Mouse (Mus musculus): ENCODE results near the gene Slc7a4. TPM values are rescaled to one million over a fixed set of nuclear protein-coding genes. Genes with fewer than 3 reads are reported as not detected.

Gene Slc7a4
- total and polyA plus RNA-seq, 3 experiments, result 1.3 TPM; not detected in 2

DNA sequence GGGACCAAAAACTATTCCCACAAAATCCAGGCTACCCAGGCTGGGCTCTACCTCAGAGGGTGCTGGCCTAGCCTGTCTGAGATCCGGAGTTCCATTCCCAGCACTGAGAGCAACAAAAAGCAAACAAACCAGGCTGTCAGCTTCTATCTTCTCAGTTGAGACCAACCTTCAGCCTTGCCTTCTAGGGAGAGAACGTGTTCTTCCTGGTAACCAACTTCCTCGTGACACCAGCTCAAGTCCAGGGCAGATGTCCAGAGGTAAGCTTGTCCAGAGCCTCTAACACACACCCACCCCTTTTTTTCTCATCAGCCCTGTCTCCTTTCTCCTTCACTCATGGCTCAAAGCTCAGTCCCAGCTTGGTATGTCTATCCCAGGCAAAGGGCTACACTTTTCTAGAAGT is 18.2 kb downstream of the Slc7a4 start:
- no peak overlapping the region for H3K27ac ChIP-seq (ENCODE audit: insufficient read depth, low read depth)
- no peaks in the 10 kb centered on the region; a peak in 1 of 4 replicates for H3K4me1 ChIP-seq (ENCODE audit: control insufficient read depth in 1 of 2, insufficient read depth in 2 of 2)
- no peak for DNase-seq (ENCODE audit: extremely low read depth)
- peaks cover 91% of the 10 kb centered on the region for H3K27me3 ChIP-seq (replicated peaks)
- TF ChIP-seq PAX5 (IDR thresholded peaks at IDR 0.05; ENCODE audit: low read length) (no peak), RCOR1 (conservative IDR thresholded peaks at IDR 0.05; ENCODE audit: low read depth, low read length) (no peak), MYC (IDR thresholded peaks at IDR 0.05; ENCODE audit: low read depth, low read length) (no peak), ELF1 (IDR thresholded peaks at IDR 0.05; ENCODE audit: low read depth, low read length) (no peak), JUN (IDR thresholded peaks at IDR 0.05; ENCODE audit: insufficient read depth, low read depth, low read length) (no peak), HCFC1 (IDR thresholded peaks at IDR 0.05; ENCODE audit: low read depth, low read length) (no peak), MXI1 (IDR thresholded peaks at IDR 0.05; ENCODE audit: low read depth, low read length) (no peak), BHLHE40 (IDR thresholded peaks at IDR 0.05; ENCODE audit: low read depth, low read length) (no peak), USF2 (conservative IDR thresholded peaks at IDR 0.05; ENCODE audit: low read depth, low read length) (no peak), USF1 (IDR thresholded peaks at IDR 0.05; ENCODE audit: low read depth, low read length) (no peak)
- H3K4me2 ChIP-seq (ENCODE audit: insufficient read depth, low read depth, poor library complexity, severe bottlenecking), result no peak overlapping the region
- H3K79me2 ChIP-seq (replicated peaks; ENCODE audit: control insufficient read depth, extremely low read depth, insufficient read depth, poor library complexity, severe bottlenecking), result no peaks in the 10 kb centered on the region
- no peak overlapping the region for H3K4me3 ChIP-seq (replicated peaks in 1 of 3; ENCODE audit: low read depth in 2 of 3, low read length in 2 of 3, poor library complexity in 1 of 3)
- no peak overlapping the region for H3K9ac ChIP-seq (ENCODE audit: insufficient read depth, low read depth)
- dilution Hi-C loops (cut with MboI; ENCODE audit: extremely low pct_ligation_motif_present, extremely low pct_unique_long_range_greater_than_20kb, low sequenced_read_pairs) (no loop called here), in situ Hi-C loops (cut with MboI; ENCODE audit: low pct_ligation_motif_present, low pct_unique_long_range_greater_than_20kb, low sequenced_read_pairs) (no loop called here)
- H3K36me3 ChIP-seq (replicated peaks in 1 of 2; ENCODE audit: control insufficient read depth in 1 of 2, insufficient read depth in 1 of 2, low read length in 1 of 2), result no peaks in the 10 kb centered on the region
- no peaks in the 10 kb centered on the region for H3K9me3 ChIP-seq (replicated peaks; ENCODE audit: low read length)

DNA sequence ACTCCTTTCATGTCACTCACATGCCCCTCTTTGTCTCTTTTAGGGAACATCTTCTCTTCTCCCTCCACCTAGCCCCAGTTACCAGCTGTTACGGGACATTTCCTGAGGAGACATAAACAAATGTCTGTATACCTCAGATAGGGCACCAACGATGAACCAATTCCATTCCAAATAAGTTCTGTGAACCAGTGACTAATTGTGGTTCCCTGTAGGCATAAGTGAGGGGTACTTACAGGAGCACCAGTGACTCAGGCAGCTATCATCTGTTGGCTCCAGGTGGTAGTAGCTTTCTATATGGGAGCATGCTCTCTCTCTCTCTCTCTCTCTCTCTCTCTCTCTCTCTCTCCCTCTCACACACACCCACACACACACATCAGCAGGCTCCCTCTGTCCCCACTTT is 18.8 kb downstream of the Slc7a4 start:
- in situ Hi-C loops (cut with MboI; ENCODE audit: low pct_ligation_motif_present, low pct_unique_long_range_greater_than_20kb, low sequenced_read_pairs) (no loop called here), dilution Hi-C loops (cut with MboI; ENCODE audit: extremely low pct_ligation_motif_present, extremely low pct_unique_long_range_greater_than_20kb, low sequenced_read_pairs) (no loop called here)
- Histone ChIP-seq H3K4me3 (replicated peaks in 1 of 3; ENCODE audit: low read depth in 2 of 3, low read length in 2 of 3, poor library complexity in 1 of 3) (no peak overlapping the region), H3K79me2 (replicated peaks; ENCODE audit: control insufficient read depth, extremely low read depth, insufficient read depth, poor library complexity, severe bottlenecking) (no peaks in the 10 kb centered on the region), H3K27me3 (replicated peaks) (peaks cover 91% of the 10 kb centered on the region), H3K9me3 (replicated peaks; ENCODE audit: low read length) (no peaks in the 10 kb centered on the region), H3K4me2 (ENCODE audit: insufficient read depth, low read depth, poor library complexity, severe bottlenecking) (no peak overlapping the region), H3K36me3 (replicated peaks in 1 of 2; ENCODE audit: control insufficient read depth in 1 of 2, insufficient read depth in 1 of 2, low read length in 1 of 2) (no peaks in the 10 kb centered on the region), H3K4me1 (ENCODE audit: control insufficient read depth in 1 of 2, insufficient read depth in 2 of 2) (no peaks in the 10 kb centered on the region; a peak in 1 of 4 replicates), H3K27ac (ENCODE audit: insufficient read depth, low read depth) (no peak overlapping the region), H3K9ac (ENCODE audit: insufficient read depth, low read depth) (no peak overlapping the region)
- no peak for TF ChIP-seq E2F4 (IDR thresholded peaks at IDR 0.05; ENCODE audit: insufficient replicate concordance, low read depth, low read length)
- no peak for DNase-seq (ENCODE audit: extremely low read depth)

DNA sequence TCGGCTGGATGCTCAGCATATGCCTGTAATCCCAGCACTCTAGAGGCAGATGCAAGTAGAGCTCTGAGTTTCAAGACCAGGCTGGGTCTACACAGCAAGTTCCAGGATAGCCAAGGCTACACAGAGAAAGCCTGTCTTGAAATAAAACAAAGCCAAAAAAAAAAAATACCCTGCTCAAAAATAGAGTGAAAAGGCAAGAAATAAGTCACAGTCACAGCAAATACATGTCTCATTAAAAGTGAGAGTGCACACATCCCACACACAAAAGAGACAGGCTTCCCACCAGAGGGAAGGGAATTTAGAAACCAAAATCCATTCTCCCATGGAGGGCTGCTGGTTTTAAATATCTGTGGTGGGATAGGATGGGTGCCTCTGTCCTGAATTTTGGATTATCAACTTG is 19.4 kb downstream of the Slc7a4 start:
- no peak for DNase-seq (ENCODE audit: extremely low read depth)
- Histone ChIP-seq H3K4me2 (ENCODE audit: insufficient read depth, low read depth, poor library complexity, severe bottlenecking) (no peak overlapping the region), H3K27me3 (replicated peaks) (peaks cover 92% of the 10 kb centered on the region), H3K4me1 (ENCODE audit: control insufficient read depth in 1 of 2, insufficient read depth in 2 of 2) (peaks cover 3% of the 10 kb centered on the region in 2 experiments; a peak in 3 of 4 replicates), H3K4me3 (replicated peaks in 1 of 3; ENCODE audit: low read depth in 2 of 3, low read length in 2 of 3, poor library complexity in 1 of 3) (no peak overlapping the region), H3K9me3 (replicated peaks; ENCODE audit: low read length) (no peaks in the 10 kb centered on the region), H3K27ac (ENCODE audit: insufficient read depth, low read depth) (no peak overlapping the region), H3K9ac (ENCODE audit: insufficient read depth, low read depth) (no peak overlapping the region), H3K79me2 (replicated peaks; ENCODE audit: control insufficient read depth, extremely low read depth, insufficient read depth, poor library complexity, severe bottlenecking) (no peaks in the 10 kb centered on the region), H3K36me3 (replicated peaks in 1 of 2; ENCODE audit: control insufficient read depth in 1 of 2, insufficient read depth in 1 of 2, low read length in 1 of 2) (no peaks in the 10 kb centered on the region)
- dilution Hi-C loops (cut with MboI; ENCODE audit: extremely low pct_ligation_motif_present, extremely low pct_unique_long_range_greater_than_20kb, low sequenced_read_pairs) (no loop called here), in situ Hi-C loops (cut with MboI; ENCODE audit: low pct_ligation_motif_present, low pct_unique_long_range_greater_than_20kb, low sequenced_read_pairs) (no loop called here)
- TF ChIP-seq MYC (IDR thresholded peaks at IDR 0.05; ENCODE audit: low read depth, low read length) (no peak), ZMIZ1 (IDR thresholded peaks at IDR 0.05; ENCODE audit: low read depth, low read length) (no peak), SIN3A (IDR thresholded peaks at IDR 0.05; ENCODE audit: low read length) (no peak), HCFC1 (IDR thresholded peaks at IDR 0.05; ENCODE audit: low read depth, low read length) (no peak), BHLHE40 (IDR thresholded peaks at IDR 0.05; ENCODE audit: low read depth, low read length) (no peak), MAX (IDR thresholded peaks at IDR 0.05; ENCODE audit: low read length) (no peak), USF1 (IDR thresholded peaks at IDR 0.05; ENCODE audit: low read depth, low read length) (no peak), GABPA (IDR thresholded peaks at IDR 0.05; ENCODE audit: insufficient replicate concordance, low read depth, low read length) (no peak), MAFK (IDR thresholded peaks at IDR 0.05; ENCODE audit: insufficient replicate concordance, low read length) (no peak), RAD21 (IDR thresholded peaks at IDR 0.05; ENCODE audit: low read depth, low read length) (no peak), MXI1 (IDR thresholded peaks at IDR 0.05; ENCODE audit: low read depth, low read length) (no peak), TCF12 (IDR thresholded peaks at IDR 0.05; ENCODE audit: low read depth, low read length) (no peak), JUN (IDR thresholded peaks at IDR 0.05; ENCODE audit: insufficient read depth, low read depth, low read length) (no peak)
